Mouse (Mus musculus): ENCODE measurements around the gene Tubb1. TPM values are rescaled to one million over a fixed set of nuclear protein-coding genes. Genes with fewer than 3 reads are reported as not detected.

Gene Tubb1
- polyA plus RNA-seq, 1 experiment = not detected

GRCm38 (mm10) chr2:174459365-174459764 lies 8.9 kb downstream of the Tubb1 start:
- H3K4me3 ChIP-seq (ENCODE audit: low read depth, low read length) = no peak overlapping the region
- no peaks in the 10 kb centered on the region for H3K4me1 ChIP-seq (ENCODE audit: control insufficient read depth, insufficient read depth, insufficient read length, low read length)
- TF ChIP-seq CTCF (IDR thresholded peaks at IDR 0.05; ENCODE audit: extremely low read depth, insufficient read length, insufficient replicate concordance, low read depth, low read length) (no peak), POLR2A (IDR thresholded peaks at IDR 0.05; ENCODE audit: low read depth, low read length) (no peak)
- H3K27me3 ChIP-seq (ENCODE audit: control insufficient read depth, insufficient read depth, low read length) = no peaks in the 10 kb centered on the region
- peaks cover 23% of the 10 kb centered on the region for H3K36me3 ChIP-seq (ENCODE audit: control insufficient read depth, insufficient read depth, low read length)
- 40% methylated on average over 2 of the region's 2 CpGs for WGBS
- no peak overlapping the region for H3K27ac ChIP-seq (ENCODE audit: insufficient read depth, low read depth, low read length)

DNA sequence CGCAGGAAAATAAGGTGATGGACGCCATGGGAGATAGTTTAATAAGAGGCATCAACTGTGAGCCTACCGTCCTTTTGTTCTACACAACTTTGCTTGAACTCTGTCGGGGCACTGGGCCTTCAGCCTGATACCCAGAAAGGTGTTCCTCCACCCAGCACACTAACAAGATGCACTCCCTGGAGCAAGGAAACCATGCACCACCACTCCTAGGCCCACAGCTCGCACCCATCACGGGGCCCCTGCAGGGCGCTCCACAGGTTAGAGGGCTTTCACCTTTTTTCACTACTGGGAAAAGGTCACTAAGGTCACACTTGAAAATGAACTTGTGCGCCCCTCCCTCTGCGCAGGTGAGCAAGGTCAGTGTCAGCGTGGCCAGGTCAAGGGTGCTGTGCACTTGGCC lies 12.9 kb downstream of the Tubb1 start:
- 15% methylated on average over 10 of the region's 10 CpGs for WGBS
- TF ChIP-seq POLR2A (IDR thresholded peaks at IDR 0.05; ENCODE audit: low read depth, low read length) (no peak), CTCF (IDR thresholded peaks at IDR 0.05; ENCODE audit: extremely low read depth, insufficient read length, insufficient replicate concordance, low read depth, low read length) (no peak)

DNA sequence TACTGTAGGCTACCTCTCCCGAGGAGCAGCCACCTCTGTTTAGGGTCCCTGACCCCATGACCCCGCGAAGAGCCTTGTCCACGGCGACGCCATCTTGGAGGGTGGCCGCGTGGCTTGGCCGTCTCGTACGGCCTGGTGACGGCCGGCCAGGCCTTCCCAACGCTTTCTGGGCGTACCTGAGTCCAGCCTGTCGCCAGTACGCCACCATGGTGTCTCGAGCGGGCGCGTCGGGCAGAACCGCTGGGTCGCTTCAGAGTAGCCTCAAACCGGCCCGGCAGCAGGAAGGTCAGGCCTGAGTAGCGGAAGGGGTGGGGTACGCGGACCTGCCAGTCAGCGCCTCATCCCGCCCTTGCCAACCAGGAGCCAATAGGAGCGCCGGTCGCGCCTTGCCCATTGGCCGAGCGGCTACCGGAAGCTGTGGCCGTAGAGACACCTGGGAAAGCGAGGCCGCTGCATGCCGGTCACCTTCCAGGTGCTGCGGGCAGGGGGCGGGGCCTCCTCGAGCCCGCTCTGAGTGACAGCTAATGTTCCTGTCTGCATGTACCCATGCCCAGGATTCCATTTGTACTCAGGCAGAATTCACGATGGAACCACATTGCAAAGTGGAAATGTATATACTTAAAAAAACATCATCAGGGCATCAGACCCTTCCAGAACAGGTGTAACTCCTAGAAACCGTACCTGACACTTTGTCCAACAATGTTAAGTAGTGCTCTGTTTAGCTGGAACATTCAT lies 13.5 kb downstream of the Tubb1 start, which contains the start of gene Atp5e:
Gene Atp5e (minus strand): TSS at position 317 of the 735 bp plus-strand sequence.
- WGBS = 1% methylated on average over 48 of the region's 48 CpGs
- Histone ChIP-seq H3K4me1 (ENCODE audit: control insufficient read depth, insufficient read depth, insufficient read length, low read length) (no peaks in the 10 kb centered on the region), H3K27me3 (ENCODE audit: control insufficient read depth, insufficient read depth, low read length) (no peaks in the 10 kb centered on the region), H3K4me3 (ENCODE audit: low read depth, low read length) (peak within 1 kb of the TSS; percentile 70), H3K36me3 (ENCODE audit: control insufficient read depth, insufficient read depth, low read length) (peaks cover 55% of the 10 kb centered on the region), H3K27ac (ENCODE audit: insufficient read depth, low read depth, low read length) (peak within 1 kb of the TSS; percentile 73)
- TF ChIP-seq CTCF (IDR thresholded peaks at IDR 0.05; ENCODE audit: extremely low read depth, insufficient read length, insufficient replicate concordance, low read depth, low read length) (no peak), POLR2A (IDR thresholded peaks at IDR 0.05; ENCODE audit: low read depth, low read length) (0 out of 2 replicates have a peak, but pooled peaks have one; percentile 35)

More for the DNA sequence above, 12.9 kb downstream of the Tubb1 start:
- Histone ChIP-seq H3K4me3 (ENCODE audit: low read depth, low read length) (peak overlapping the region; percentile 70), H3K4me1 (ENCODE audit: control insufficient read depth, insufficient read depth, insufficient read length, low read length) (no peaks in the 10 kb centered on the region), H3K27me3 (ENCODE audit: control insufficient read depth, insufficient read depth, low read length) (no peaks in the 10 kb centered on the region), H3K36me3 (ENCODE audit: control insufficient read depth, insufficient read depth, low read length) (peaks cover 51% of the 10 kb centered on the region), H3K27ac (ENCODE audit: insufficient read depth, low read depth, low read length) (peak overlapping the region; percentile 73)

DNA sequence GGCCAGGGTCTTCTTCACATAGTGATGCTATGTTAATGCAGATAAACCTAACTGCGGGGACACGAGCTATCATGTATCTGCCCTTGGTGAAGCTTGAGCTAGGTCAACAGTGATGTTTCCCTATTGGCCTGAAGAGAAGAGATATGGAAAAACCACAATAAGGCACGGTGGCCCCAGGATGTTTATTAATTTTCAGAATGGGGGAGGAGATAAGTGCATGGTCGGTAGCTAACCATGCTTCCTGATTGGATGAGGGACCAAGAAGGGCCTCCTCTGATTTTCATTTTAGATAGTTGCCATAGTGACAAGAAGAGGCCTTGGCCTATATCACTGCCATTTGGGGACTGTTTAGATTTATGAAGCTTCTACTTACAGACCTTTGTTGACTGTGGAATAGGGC lies 19.8 kb downstream of the Tubb1 start:
- 54% methylated on average over 4 of the region's 4 CpGs for WGBS
- H3K27ac ChIP-seq (ENCODE audit: insufficient read depth, low read depth, low read length) = no peak overlapping the region

GRCm38 (mm10) chr2:174470786-174471405 lies 20.4 kb downstream of the Tubb1 start:
- H3K27me3 ChIP-seq (ENCODE audit: control insufficient read depth, insufficient read depth, low read length) = no peaks in the 10 kb centered on the region
- H3K4me1 ChIP-seq (ENCODE audit: control insufficient read depth, insufficient read depth, insufficient read length, low read length) = peaks cover 25% of the 10 kb centered on the region
- peak overlapping the region; percentile 9; the same call in 1 of the 2 replicates for H3K4me3 ChIP-seq (ENCODE audit: low read depth, low read length)
- WGBS = 54% methylated on average over 7 of the region's 7 CpGs
- TF ChIP-seq CTCF (IDR thresholded peaks at IDR 0.05; ENCODE audit: extremely low read depth, insufficient read length, insufficient replicate concordance, low read depth, low read length) (no peak), POLR2A (IDR thresholded peaks at IDR 0.05; ENCODE audit: low read depth, low read length) (no peak)
- no peak overlapping the region for H3K27ac ChIP-seq (ENCODE audit: insufficient read depth, low read depth, low read length)
- peaks cover 29% of the 10 kb centered on the region for H3K36me3 ChIP-seq (ENCODE audit: control insufficient read depth, insufficient read depth, low read length)

More for the DNA sequence above, 19.8 kb downstream of the Tubb1 start:
- no peaks in the 10 kb centered on the region for H3K27me3 ChIP-seq (ENCODE audit: control insufficient read depth, insufficient read depth, low read length)
- TF ChIP-seq CTCF (IDR thresholded peaks at IDR 0.05; ENCODE audit: extremely low read depth, insufficient read length, insufficient replicate concordance, low read depth, low read length) = no peak
- TF ChIP-seq POLR2A (IDR thresholded peaks at IDR 0.05; ENCODE audit: low read depth, low read length) = no peak
- peaks cover 25% of the 10 kb centered on the region for H3K4me1 ChIP-seq (ENCODE audit: control insufficient read depth, insufficient read depth, insufficient read length, low read length)
- peaks cover 33% of the 10 kb centered on the region for H3K36me3 ChIP-seq (ENCODE audit: control insufficient read depth, insufficient read depth, low read length)
- H3K4me3 ChIP-seq (ENCODE audit: low read depth, low read length) = no peak overlapping the region

DNA sequence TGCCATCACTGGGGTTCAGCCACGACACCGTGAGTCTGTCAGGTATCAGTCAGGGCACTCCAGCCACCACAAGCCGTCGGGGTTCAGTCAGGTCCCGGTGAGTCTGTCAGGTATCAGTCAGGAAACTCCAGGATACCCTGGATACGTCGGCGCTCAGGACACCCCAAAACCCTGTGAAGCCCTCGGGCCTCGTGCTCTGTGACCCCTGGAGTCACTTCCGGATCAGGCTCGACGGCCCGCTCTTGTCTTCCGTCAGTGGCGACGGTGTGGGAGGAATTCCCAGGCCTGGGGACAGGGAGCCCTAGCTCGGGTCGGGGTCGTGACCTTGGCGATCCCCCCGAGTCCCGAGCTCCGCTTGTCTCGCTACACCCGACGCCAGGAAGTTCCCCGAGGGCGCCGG lies 21.9 kb downstream of the Tubb1 start:
- TF ChIP-seq POLR2A (IDR thresholded peaks at IDR 0.05; ENCODE audit: low read depth, low read length) (no peak), CTCF (IDR thresholded peaks at IDR 0.05; ENCODE audit: extremely low read depth, insufficient read length, insufficient replicate concordance, low read depth, low read length) (no peak)
- 2% methylated on average over 30 of the region's 30 CpGs for WGBS

More for the DNA sequence above, 21.9 kb downstream of the Tubb1 start:
- peak overlapping the region; percentile 94 for H3K27ac ChIP-seq (ENCODE audit: insufficient read depth, low read depth, low read length)
- H3K4me3 ChIP-seq (ENCODE audit: low read depth, low read length) = peak overlapping the region; percentile 78
- no peaks in the 10 kb centered on the region for H3K27me3 ChIP-seq (ENCODE audit: control insufficient read depth, insufficient read depth, low read length)
- H3K4me1 ChIP-seq (ENCODE audit: control insufficient read depth, insufficient read depth, insufficient read length, low read length) = peaks cover 34% of the 10 kb centered on the region
- peaks cover 19% of the 10 kb centered on the region for H3K36me3 ChIP-seq (ENCODE audit: control insufficient read depth, insufficient read depth, low read length)

Measured in small intestine, adult 2 months (tissue).